Mouse (Mus musculus) myocyte (in vitro differentiated cells): Measurements from ENCODE around the gene Rps5. TPM values are rescaled to one million over a fixed set of nuclear protein-coding genes. Genes with fewer than 3 reads are reported as not detected.

ENCODE experiments used
- H3K27me3 ChIP-seq: one replicate; pipeline ENCODE4 v1.6.1; 2011; ENCODE audit not compliant: control insufficient read depth, insufficient read depth, insufficient read length
- H3K36me3 ChIP-seq: one replicate; pipeline ENCODE4 v1.6.1; 2011; ENCODE audit not compliant: control insufficient read depth, insufficient read depth
- H3K4me2 ChIP-seq: one replicate; pipeline ENCODE4 v1.6.1; 2011; ENCODE audit warnings: low read depth, control low read depth
- H3K4me3 ChIP-seq: one replicate; pipeline ENCODE4 v1.5.1; 2011; ENCODE audit warnings: mild to moderate bottlenecking, control low read depth, moderate library complexity
- H3K79me2 ChIP-seq: one replicate; pipeline ENCODE4 v1.6.1; 2011; ENCODE audit not compliant: control insufficient read depth, insufficient read depth
- H3ac ChIP-seq: one replicate; pipeline ENCODE4 v1.6.1; 2011; ENCODE audit not compliant: control insufficient read depth, insufficient read length
- CEBPB ChIP-seq: IDR thresholded peaks from 2 replicates; pipeline ENCODE4 v1.6.1; 2011; ENCODE audit warnings: mild to moderate bottlenecking, moderate library complexity; ENCODE audit not compliant: poor library complexity, insufficient read depth, severe bottlenecking
- E2F4 ChIP-seq: IDR thresholded peaks from one replicate; pipeline ENCODE4 v1.6.1; 2011; ENCODE audit warnings: mild to moderate bottlenecking, control low read depth, moderate library complexity; ENCODE audit not compliant: insufficient read depth
- MAX ChIP-seq: IDR thresholded peaks from one replicate; pipeline ENCODE4 v1.6.1; 2011; ENCODE audit warnings: low read depth, mild to moderate bottlenecking, control low read depth
- MYOD1 ChIP-seq, 3 experiments: IDR thresholded peaks; one replicate each; pipeline ENCODE4 v1.6.1; 2011; ENCODE audit warnings: control low read depth in 2 of 3, low read depth in 2 of 3, mild to moderate bottlenecking in 2 of 3, moderate library complexity in 1 of 3; ENCODE audit not compliant: insufficient read length in 2 of 3, control insufficient read depth in 1 of 3
- MYOG ChIP-seq, 3 experiments: IDR thresholded peaks; one replicate each; pipeline ENCODE4 v1.6.1; 2011; ENCODE audit warnings: control low read depth in 2 of 3, low read depth in 2 of 3, mild to moderate bottlenecking in 2 of 3; ENCODE audit not compliant: insufficient read length in 2 of 3, control insufficient read depth in 1 of 3, insufficient read depth in 1 of 3
- POLR2A ChIP-seq: IDR thresholded peaks from one replicate; pipeline ENCODE4 v1.6.1; 2011; ENCODE audit warnings: low read depth, mild to moderate bottlenecking, control low read depth, moderate library complexity; ENCODE audit not compliant: insufficient read length
- POLR2AphosphoS2 ChIP-seq: IDR thresholded peaks from one replicate; pipeline ENCODE4 v1.6.1; 2011; ENCODE audit warnings: low read depth, control low read depth; ENCODE audit not compliant: insufficient read length
- REST ChIP-seq: IDR thresholded peaks from one replicate; pipeline ENCODE4 v1.6.1; 2011; ENCODE audit warnings: mild to moderate bottlenecking, control low read depth, moderate library complexity; ENCODE audit not compliant: insufficient read depth, insufficient read length
- SRF ChIP-seq: IDR thresholded peaks from one replicate; pipeline ENCODE4 v1.6.1; 2011; ENCODE audit warnings: low read depth; ENCODE audit not compliant: control insufficient read depth, insufficient read length
- TCF12 ChIP-seq: IDR thresholded peaks from one replicate; pipeline ENCODE4 v1.6.1; 2011; ENCODE audit warnings: mild to moderate bottlenecking, control low read depth; ENCODE audit not compliant: poor library complexity, insufficient read depth, severe bottlenecking
- TCF3 ChIP-seq: IDR thresholded peaks from one replicate; pipeline ENCODE4 v1.6.1; 2011; ENCODE audit warnings: low read depth, control low read depth; ENCODE audit not compliant: insufficient read length
- USF1 ChIP-seq: IDR thresholded peaks from one replicate; pipeline ENCODE4 v1.6.1; 2011; ENCODE audit warnings: low read depth, mild to moderate bottlenecking, control low read depth, moderate library complexity
- polyA plus RNA-seq: library from polyadenylated mRNA; unstranded; fragments of >200 nt; fragmentation: generic; extraction: Trizol; gene quantifications from one replicate; pipeline ENCODE4 v1.2.1, GENCODE M21; 2012; ENCODE audit warnings: missing spikeins

Gene Rps5
- polyA plus RNA-seq, 1 experiment, result 2,432 TPM

DNA sequence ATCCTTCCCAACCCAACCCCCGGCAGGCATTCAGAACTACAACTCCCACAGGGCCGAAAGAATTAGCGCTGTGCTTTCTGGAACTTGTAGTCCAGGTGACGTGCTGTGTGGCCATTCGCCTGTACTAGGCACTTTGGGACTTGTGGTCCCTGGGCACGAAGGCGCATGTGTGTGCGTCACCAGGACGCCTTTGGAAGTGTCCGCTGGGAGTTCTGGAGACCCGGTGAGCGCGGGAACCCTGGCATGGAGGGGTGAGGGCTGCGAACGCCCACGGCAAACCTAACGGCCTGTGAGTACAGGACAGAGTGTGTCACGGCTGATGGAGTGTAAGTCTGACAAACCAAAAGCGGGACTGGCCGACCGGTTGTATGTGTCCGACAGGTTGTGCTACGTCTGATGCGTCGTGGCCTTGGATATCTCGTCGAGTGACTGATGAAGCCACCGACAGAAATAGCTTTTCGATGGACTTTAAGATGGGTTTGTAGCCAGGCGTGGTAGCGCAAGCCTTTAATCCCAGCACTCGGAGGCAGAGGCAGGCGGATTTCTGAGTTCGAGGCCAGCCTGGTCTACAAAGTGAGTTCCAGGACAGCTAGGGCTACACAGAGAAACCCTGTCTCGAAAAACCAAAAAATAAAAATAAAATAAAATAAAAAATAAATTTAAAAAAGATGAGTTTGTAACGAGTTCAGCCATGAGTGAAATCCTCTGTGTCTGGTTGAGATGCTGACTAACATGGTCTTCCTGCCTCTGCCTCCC, 24.3 kb upstream of the Rps5 start, which contains the start of gene Zscan22:
Gene Zscan22 (plus strand): TSS at position 161 of the 756 bp plus-strand sequence.
- TF ChIP-seq TCF3 (no peak), MAX (no peak), USF1 (no peak), MYOD1 (IDR thresholded peaks at IDR 0.05; ENCODE audit: control insufficient read depth in 1 of 3, insufficient read length in 2 of 3, low read depth in 2 of 3) (peak in 1 of 3 experiments; percentile 25), MYOG (IDR thresholded peaks at IDR 0.05; ENCODE audit: control insufficient read depth in 1 of 3, insufficient read depth in 1 of 3, insufficient read length in 2 of 3, low read depth in 2 of 3) (peak in 1 of 3 experiments; percentile 6), POLR2AphosphoS2 (peak; percentile 68), REST (no peak), E2F4 (no peak), TCF12 (no peak), POLR2A (peak; percentile 64), CEBPB (no peak), SRF (no peak)
- no peaks in the 10 kb centered on the region for H3K36me3 ChIP-seq
- peaks cover 9% of the 10 kb centered on the region for H3K79me2 ChIP-seq
- peak within 1 kb of the TSS; percentile 55 for H3K4me3 ChIP-seq
- peak within 1 kb of the TSS; percentile 67 for H3K4me2 ChIP-seq
- H3K27me3 ChIP-seq, result no peaks in the 10 kb centered on the region
- no peak within 1 kb of the TSS for H3ac ChIP-seq

GRCm38 (mm10) chr7:12901517-12901916, 20.6 kb upstream of the Rps5 start:
- Histone ChIP-seq H3K4me3 (no peak overlapping the region), H3K4me2 (no peak overlapping the region), H3K27me3 (no peaks in the 10 kb centered on the region), H3K79me2 (peaks cover 9% of the 10 kb centered on the region), H3ac (no peak overlapping the region), H3K36me3 (peaks cover 7% of the 10 kb centered on the region)
- TF ChIP-seq SRF, result no peak
- no peak for TF ChIP-seq TCF12
- no peak for TF ChIP-seq MYOD1 (IDR thresholded peaks at IDR 0.05; ENCODE audit: control insufficient read depth in 1 of 3, insufficient read length in 2 of 3, low read depth in 2 of 3)
- TF ChIP-seq MYOG (IDR thresholded peaks at IDR 0.05; ENCODE audit: control insufficient read depth in 1 of 3, insufficient read depth in 1 of 3, insufficient read length in 2 of 3, low read depth in 2 of 3), result no peak
- no peak for TF ChIP-seq CEBPB
- TF ChIP-seq E2F4, result no peak
- no peak for TF ChIP-seq TCF3
- TF ChIP-seq POLR2A, result no peak
- TF ChIP-seq POLR2AphosphoS2, result no peak
- no peak for TF ChIP-seq REST
- no peak for TF ChIP-seq MAX
- no peak for TF ChIP-seq USF1

DNA sequence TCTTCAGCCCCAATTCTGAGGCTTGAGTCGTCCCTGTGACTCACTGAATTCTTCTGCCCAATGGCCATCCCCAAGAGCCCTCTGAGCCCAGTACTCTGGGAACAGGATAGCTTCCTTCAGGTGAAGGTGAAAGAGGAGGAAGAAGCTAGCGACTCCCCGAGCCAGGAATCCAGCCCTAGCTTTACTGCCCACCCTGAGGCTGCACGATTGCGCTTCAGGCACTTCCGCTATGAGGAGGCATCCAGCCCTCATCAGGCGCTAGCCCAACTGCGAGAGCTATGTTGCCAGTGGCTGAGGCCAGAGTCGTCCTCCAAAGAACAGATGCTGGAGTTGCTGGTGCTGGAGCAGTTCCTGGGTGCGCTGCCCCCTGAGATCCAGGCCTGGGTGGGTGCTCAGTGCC, 18.5 kb upstream of the Rps5 start:
- Histone ChIP-seq H3K4me3 (no peak overlapping the region), H3ac (no peak overlapping the region), H3K4me2 (no peak overlapping the region), H3K79me2 (peaks cover 4% of the 10 kb centered on the region), H3K36me3 (peaks cover 21% of the 10 kb centered on the region), H3K27me3 (no peaks in the 10 kb centered on the region)
- TF ChIP-seq E2F4 (no peak), REST (no peak), POLR2A (no peak), SRF (no peak), TCF12 (no peak), TCF3 (no peak), MAX (no peak), MYOD1 (IDR thresholded peaks at IDR 0.05; ENCODE audit: control insufficient read depth in 1 of 3, insufficient read length in 2 of 3, low read depth in 2 of 3) (no peak), POLR2AphosphoS2 (no peak), MYOG (IDR thresholded peaks at IDR 0.05; ENCODE audit: control insufficient read depth in 1 of 3, insufficient read depth in 1 of 3, insufficient read length in 2 of 3, low read depth in 2 of 3) (no peak), USF1 (no peak)

DNA sequence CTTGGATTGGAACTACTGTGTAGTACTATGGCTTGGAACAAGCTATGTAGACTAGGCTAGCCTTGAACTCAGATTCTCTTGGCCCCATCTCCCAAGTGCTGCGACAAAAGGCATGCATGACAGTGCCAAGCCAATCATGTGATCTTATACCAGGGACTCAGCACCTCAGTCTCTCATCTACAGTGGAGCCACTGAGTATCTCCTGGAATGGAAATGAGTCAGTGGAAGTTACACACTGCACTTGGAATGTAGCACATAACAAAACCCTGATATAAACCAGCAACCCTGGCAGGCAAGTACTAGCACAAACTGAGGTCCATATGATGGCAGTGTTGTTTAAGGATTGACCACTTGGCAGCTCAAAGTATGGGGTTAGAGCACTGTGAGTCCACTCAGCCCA, 16.9 kb upstream of the Rps5 start:
- Histone ChIP-seq H3K79me2 (no peaks in the 10 kb centered on the region), H3K36me3 (peaks cover 21% of the 10 kb centered on the region), H3K4me2 (no peak overlapping the region), H3K27me3 (no peaks in the 10 kb centered on the region), H3ac (no peak overlapping the region), H3K4me3 (no peak overlapping the region)
- TF ChIP-seq MYOG (IDR thresholded peaks at IDR 0.05; ENCODE audit: control insufficient read depth in 1 of 3, insufficient read depth in 1 of 3, insufficient read length in 2 of 3, low read depth in 2 of 3) (no peak), CEBPB (no peak), USF1 (no peak), MYOD1 (IDR thresholded peaks at IDR 0.05; ENCODE audit: control insufficient read depth in 1 of 3, insufficient read length in 2 of 3, low read depth in 2 of 3) (no peak), E2F4 (no peak), POLR2AphosphoS2 (no peak), POLR2A (no peak), REST (no peak), SRF (no peak), TCF3 (no peak), TCF12 (no peak), MAX (no peak)
